Mouse (Mus musculus): ENCODE data around the gene Pigv. TPM values are rescaled to one million over a fixed set of nuclear protein-coding genes. Genes with fewer than 3 reads are reported as not detected.
"Not testable (repeated sequence)": the region's sequence is repeated elsewhere in the genome, so short reads cannot be mapped to it uniquely, and the experiment has no call there.

Gene Pigv
- total RNA-seq, 2 experiments from 2014 or later, result 6.9 to 7.4 TPM

DNA sequence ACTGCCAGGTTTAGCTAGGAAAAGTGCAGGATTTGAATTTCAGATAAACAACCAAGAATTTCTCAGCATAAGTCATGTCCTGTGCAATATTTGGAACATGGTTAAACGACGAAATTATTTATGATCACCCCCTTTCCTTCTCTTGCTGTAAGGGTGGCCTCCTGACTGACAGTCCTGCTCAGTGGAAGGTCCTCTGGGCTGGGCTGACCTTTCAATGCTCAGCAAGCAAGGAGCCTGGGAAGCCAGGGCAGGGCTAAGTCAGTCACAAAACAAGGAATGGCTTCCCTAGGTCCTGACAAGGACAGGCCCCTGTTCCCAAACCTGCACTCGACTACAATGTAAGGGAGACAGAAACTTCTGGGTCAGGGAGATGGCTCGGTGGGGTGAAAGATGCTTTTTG lies 20.5 kb downstream of the Pigv start:
- DNase-seq (ENCODE audit: low spot score in 2 of 2), result no peak
- intact Hi-C loops (cut with DNase I), result no loop called here

DNA sequence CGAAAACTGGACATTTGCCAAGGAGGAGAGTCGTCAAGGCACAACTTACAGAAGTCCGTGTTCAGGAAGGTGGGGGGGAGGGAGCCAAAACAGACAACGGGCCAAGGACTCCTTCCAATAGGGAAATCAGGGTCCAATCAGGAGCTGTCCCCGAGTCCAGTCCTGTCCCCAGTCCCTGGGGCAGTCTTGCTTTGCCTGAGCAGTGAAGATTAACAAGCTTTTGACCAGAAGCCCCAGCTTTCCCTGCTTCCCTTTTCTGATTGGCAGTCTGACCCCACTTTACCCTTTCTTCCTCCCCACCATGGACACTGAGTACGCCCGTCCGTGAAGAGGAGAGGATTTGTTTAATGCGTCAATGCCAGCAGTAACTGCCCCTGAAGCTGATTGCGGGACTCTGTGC lies 21.0 kb downstream of the Pigv start:
- DNase-seq (ENCODE audit: low spot score in 2 of 2), result no peak
- intact Hi-C loops (cut with DNase I), result no loop called here

DNA sequence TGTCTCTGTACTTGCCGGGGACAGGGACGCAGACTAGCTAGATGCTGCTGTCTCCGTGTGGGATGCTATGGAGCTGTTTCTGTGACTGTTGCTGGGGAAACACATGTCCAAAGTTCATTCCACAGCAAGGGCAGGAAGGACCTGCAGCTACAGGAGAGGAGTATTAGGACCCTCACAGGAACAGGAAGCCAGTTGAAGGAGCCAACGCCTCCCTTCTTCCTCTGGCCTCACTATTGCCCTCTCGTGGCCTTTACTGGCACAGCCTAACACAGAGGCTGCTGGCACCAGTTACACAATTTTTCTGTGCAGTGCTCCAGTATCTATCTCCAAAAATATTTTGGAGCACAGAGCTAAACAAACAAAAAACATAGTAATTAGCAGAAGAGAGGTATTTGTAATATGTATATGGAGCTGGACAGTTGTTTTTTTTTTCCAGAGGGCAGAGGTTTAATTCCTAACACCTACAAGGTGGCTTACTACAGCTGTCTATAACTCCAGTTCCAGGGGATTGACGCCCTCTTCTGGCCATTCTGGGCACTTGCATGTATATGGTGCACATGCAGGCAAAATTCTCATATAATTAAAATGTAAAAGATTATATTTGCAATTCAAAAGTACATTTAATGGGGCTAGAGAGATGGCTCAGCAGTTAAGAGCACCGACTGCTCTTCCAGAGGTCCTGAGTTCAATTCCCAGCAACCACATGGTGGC lies 22.3 kb downstream of the Pigv start, which contains the start of gene Zdhhc18:
Zdhhc18 (minus strand) TSS at position 166 of the 711 bp plus-strand sequence.
- intact Hi-C loops (cut with DNase I), result loop anchor here (1.0 kb wide), 1 partner anchor 58 kb away; no protein-coding TSS in a partner anchor
- DNase-seq (ENCODE audit: low spot score in 2 of 2), result peak; percentile 70 to 76

DNA sequence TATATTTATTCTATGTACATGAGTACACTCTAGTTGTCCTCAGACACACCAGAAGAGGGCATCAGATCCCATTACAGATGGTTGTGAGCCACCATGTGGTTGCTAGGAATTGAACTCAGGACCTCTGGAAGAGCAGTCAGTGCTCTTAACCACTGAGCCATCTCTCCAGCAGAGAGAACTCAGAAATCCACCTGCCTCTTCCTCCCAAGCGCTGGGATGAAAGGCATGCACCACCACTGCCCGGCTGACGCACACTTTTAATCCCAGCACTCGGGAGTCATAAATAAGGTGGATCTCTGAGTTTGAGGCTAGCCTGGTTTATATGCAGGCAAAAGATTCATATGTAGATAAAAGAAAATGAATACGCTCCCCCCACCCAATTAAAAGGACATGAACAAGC lies 23.0 kb downstream of the Pigv start:
- intact Hi-C loops (cut with DNase I); DNase-seq (ENCODE audit: low spot score in 2 of 2): not testable (repeated sequence)

DNA sequence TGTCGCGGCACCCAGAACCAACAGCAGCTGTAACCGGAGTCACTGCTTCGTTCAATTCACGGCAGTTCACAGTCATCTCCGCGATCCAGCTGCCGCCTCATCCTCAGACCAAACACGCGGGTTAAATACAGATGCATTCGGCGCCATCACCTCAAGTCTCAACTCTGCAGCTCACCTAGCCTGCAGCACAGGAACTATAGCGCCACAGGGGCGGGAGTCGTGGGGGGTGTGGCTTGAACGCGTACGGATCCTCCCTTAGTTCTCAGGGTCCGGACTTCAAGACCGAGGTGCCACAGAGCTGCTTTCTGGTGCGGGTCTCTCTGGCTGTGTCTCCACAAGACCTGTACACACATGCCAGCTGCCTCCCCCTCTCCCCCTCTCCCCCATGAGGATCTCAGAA lies 26.8 kb downstream of the Pigv start:
- no peak for DNase-seq (ENCODE audit: low spot score in 2 of 2)
- intact Hi-C loops (cut with DNase I), result no loop called here

DNA sequence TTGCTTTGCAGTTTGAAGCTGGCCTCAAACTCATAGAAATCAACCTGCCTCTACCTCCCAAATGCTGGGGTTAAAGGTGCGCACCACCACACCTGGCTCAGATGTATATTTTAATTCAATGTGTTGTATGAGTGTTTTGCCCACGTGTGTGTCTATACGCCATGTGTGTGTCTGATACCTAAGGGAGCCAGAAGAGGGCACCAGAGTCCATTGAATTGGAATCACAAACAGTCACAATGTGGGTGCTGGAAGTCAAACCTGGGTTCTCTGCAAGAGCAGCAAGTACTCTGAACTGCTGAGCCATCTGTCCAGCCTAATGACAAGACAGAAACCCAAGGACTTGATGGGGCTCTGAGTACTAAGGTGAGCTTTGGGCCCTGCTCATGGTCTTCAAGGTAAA lies 27.3 kb downstream of the Pigv start:
- DNase-seq (ENCODE audit: low spot score in 2 of 2), result no peak
- intact Hi-C loops (cut with DNase I), result no loop called here

DNA sequence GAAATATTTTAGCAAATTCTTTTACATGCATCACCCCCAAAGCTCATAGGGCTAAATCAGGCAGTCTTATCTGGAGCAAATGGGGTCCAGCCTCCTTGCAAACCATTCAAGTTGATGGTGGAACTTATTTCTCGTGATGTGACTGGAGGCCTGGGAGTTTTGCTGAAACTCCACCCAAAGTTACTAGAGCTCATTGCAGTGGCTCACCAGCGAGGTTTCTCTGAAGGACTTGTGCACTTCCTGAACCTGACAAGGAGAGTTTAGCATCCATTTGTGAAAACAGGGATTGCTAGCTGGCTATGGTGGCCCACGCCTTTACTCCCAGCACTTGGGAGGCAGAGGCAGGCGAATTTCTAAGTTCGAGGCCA lies 38.4 kb downstream of the Pigv start:
- intact Hi-C loops (cut with DNase I), result no loop called here
- DNase-seq (ENCODE audit: low spot score in 2 of 2), result no peak

DNA sequence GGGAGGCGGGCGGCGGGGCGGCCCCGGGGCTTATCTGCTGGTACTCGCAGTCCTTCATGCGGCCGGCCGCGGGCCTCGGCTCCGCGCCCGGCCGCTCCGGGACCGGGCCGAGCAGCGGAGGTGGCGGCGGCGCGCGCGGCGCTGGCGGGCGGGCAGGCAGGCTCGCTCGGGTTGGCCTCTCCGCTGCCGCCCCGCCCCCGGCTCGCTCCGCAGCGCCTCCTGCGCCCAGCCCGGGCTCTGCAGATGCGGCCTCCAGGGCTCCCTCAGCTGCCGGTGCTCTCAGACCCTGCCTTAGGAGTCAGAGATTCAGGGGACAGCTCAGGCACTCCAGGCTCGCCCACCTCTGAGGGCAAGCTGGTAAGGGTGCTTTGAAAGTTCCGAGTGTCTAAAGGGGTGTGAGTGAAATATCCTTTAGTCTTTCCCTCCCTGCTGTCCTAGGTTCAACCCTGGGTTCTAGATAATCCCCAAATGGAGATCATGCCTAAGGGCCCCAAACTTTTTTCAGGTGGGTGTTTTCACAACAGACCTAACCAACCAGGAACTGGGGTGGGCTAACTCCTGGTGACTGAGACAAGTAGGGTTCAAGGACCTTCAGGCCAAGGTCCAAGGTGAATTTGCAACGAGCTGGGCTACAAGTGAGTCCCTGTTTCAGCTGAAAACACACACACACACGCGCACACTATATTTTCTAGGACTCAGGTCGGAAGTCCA lies 39.0 kb downstream of the Pigv start:
- peak; percentile 85 to 86 for DNase-seq (ENCODE audit: low spot score in 2 of 2)
- intact Hi-C loops (cut with DNase I), result no loop called here

DNA sequence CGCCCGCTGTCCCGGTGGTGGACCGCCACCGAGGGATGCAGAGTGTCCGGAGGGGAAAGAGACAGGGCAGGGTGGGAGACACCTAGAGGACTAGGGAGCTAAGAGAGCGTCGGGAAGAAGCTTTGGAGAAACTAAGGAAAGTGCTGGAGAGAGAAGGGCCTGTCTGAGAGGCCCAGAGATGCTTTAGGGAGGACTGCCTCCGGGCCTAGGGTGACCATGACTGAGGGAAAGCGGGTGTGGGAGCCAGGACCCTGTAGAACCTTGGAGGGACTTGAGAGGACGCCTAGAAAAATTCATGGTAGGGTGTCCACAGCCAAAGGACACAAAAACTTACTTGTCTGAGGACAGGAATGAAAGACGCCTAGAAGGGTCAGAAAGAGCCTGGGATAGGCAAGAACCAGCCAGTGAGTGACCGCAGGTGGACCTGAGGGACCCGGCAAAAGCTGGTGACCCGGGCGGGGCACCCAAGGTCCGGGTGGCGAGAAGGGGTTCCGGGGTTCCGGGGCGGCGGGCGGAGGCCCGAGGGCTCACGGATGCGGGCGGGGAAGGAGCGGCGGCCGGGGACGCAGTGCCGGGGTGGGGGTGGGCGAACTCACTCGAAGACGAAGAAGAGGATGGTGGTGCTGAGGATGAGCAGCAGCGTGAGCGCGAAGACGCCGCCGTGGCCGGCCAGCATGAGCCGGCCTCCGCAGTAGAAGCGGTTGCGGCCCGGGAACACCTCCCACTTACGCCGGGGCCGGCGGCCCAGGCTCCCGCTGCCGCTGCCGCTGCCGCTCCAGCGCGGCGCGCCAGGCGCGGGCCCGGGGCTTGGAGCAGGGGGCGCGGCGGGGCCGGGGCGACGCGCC lies 39.7 kb downstream of the Pigv start:
- peak in 1 of 2 experiments; percentile 32 for DNase-seq (ENCODE audit: low spot score in 2 of 2)
- intact Hi-C loops (cut with DNase I), result no loop called here

DNA sequence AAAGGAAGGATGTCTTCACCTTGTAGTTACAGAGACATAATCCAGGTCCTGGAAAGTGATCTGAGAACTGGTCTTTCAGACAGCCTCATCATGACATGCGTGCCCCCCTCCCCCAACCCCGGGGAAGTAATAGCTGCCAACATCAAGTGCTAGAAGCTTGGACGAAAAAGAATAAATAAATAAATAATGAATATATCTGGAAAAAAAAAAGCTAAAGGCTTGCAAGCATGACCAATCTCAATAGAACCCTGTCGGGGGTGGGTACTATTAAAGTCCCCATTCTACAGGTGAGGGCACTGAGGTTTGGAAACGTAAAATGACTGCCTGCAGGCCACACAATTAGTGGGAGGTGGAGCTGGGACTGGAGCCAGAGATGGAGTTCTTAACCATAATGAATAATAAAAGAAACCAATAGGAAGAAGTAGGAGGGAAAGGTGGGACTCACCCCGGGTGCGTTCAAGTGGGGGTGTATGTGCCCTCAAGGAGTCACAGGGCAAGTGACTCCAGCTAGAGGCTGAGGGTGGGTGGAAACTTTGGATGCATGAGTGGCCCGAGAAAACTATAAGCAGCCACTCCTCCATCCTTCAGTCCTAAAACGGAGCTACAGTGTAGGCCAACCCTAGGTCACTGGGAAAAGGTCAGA lies 40.6 kb downstream of the Pigv start:
- intact Hi-C loops (cut with DNase I), result no loop called here
- no peak for DNase-seq (ENCODE audit: low spot score in 2 of 2)

DNA sequence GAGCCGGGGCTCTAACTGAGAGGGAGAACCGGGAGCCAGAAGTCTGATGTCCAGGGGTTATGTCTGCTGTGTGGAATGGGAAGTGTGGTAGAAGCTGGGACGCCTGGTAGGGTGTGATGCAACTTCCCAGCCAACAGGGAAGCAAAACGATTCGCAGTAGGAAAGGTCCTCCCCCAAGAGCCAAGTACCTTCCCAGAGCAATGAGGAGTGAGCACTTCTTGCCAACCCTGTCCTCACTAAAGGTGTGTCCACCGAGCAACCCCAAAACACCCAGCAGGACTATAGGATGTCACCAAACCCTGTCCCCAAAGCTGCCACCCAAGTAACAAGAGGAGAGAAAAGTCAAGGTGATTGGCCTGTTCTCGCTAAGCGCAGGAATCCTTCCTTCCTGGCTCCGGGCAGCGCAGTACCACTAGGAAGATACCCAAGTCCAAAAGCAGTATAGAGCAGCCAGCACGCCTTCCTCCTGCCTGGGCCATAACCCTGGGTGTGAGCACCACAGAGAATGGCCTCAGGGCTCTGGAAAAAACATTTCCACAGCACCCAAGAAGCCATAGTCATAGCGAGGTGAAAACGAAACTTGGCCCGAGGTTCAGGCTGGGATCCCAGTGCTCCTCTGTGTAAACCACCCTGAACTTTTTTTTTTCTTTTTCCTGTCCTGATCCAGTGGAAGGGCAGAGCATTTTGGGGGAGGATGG lies 41.2 kb downstream of the Pigv start:
- no peak for DNase-seq (ENCODE audit: low spot score in 2 of 2)
- intact Hi-C loops (cut with DNase I), result no loop called here

DNA sequence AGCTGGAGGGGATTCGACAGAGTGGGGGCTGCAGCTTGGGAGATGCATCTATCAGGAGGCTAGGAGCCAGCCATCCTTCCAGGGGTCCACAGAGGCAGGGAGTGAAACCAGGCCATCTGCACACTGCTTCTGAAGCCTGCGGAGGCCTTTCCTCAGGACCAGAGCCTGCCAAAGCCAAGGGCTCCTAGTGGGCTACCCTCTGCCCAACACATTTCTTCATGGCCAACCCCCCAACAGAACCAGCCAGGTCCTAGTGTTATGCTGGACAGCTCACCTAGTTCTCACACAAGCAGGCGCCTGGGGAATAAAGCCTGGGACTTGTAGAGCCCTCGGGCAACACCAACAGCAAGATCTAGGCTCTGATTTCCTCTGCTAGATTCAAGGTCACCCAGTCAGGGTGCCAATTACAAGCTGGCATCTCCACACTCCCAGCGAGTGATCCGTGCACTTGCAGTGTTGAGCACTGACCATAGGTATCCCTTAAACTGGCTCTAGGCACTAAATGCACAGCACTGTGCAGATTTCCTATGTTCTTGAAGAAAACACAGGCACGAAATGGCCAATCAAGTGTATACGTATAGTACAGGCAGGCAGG lies 42.0 kb downstream of the Pigv start:
- intact Hi-C loops (cut with DNase I), result no loop called here
- DNase-seq (ENCODE audit: low spot score in 2 of 2), result no peak

DNA sequence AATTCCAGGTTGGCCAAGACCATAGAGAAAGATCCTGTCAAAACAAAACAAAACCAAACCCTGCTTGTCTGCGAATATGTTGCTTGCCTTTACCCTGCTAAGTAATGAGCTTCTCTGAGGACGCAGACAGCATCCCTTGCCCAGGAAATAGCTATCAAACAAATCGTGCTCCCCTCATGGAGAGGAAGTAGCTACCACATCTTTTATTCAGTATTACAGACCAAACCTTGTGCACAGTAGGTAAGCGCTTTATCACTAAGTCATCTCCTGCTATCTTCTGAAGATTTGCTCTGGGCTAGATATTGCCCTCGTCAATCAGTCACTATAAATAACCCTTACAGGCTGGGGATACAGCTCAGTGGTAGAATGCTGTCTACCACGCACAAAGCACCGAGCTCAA lies 43.3 kb downstream of the Pigv start:
- intact Hi-C loops (cut with DNase I), result no loop called here
- DNase-seq (ENCODE audit: low spot score in 2 of 2), result no peak

DNA sequence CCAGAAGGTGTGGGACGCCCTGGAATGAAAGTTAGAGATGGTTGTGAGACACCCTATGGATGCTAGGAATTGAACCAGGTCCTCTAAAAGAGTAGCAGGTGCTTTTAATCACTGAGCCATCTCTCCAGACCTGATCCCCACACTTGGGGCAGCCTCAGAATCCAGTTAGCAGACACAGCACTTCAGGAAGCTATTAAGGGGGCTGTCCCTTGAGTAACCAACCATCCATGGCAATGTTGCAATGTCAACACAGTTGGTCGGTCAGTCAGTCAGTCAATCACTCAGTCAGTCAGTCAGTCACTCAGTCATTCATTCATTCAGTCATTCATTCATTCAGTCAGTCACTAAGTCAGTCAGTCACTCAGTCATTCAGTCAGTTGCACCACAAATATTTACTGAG lies 43.9 kb downstream of the Pigv start:
- DNase-seq (ENCODE audit: low spot score in 2 of 2), result no peak
- intact Hi-C loops (cut with DNase I), result no loop called here

DNA sequence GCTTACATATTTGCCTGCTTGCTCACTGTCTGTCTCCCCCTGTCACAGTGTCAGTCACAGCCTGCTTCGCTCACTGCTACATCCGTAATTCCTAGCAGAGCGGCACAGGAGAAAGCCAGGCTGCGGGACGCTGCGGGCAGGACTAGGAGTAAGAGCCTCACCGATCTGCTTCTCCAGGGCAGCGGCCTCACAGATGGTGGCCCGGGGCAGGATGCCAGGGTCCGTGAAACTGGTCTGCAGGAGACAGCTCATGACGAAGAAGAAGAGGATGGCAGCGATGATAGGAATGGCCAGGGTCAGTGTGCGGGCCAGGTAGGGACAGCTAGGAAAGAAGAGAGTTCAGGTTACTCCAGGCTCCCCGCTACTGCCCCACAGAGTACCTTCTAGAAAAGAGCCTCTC lies 45.4 kb downstream of the Pigv start:
- DNase-seq (ENCODE audit: low spot score in 2 of 2), result no peak

DNA sequence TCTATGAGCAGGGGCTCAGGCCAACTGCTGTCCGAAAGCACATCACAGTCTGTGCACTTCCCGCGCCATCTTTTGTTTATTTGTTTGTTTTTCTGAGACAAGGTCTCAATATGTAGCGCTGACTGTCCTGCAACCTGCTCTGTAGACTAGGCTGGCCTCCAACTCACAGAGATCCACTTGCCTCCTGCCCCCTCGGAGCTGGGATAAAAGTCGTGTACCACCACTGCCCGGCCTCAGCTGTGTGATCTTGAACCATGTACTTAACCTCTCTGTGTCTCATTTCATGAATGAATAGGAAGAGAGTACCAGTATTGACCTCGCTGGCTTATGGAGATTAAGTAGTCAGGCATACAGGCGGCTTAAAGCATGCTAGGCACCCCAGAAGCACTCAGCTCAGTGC lies 45.8 kb downstream of the Pigv start:
- DNase-seq (ENCODE audit: low spot score in 2 of 2), result no peak
- intact Hi-C loops (cut with DNase I), result no loop called here

More for the DNA sequence above, 45.4 kb downstream of the Pigv start:
- intact Hi-C loops (cut with DNase I), result no loop called here

DNA sequence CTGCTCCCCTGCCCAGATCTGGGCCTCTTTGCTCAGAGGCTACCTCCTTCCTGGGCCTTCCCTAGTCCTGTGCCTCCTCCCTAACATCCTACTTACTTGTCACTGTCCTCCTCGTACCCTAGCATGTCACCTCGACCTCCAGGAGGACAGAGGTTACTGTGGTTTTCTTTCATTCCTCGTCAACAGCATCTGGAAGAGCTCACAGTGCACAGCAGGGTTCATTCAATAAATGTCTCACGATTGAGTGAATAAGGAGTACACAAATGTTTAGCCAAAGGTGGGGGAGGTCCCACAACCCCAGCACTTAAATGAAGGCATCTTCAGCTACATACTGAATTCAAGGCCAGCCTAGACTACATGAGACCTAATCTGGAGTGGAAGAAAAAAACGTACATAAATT lies 46.2 kb downstream of the Pigv start:
- DNase-seq (ENCODE audit: low spot score in 2 of 2), result no peak
- intact Hi-C loops (cut with DNase I), result no loop called here

DNA sequence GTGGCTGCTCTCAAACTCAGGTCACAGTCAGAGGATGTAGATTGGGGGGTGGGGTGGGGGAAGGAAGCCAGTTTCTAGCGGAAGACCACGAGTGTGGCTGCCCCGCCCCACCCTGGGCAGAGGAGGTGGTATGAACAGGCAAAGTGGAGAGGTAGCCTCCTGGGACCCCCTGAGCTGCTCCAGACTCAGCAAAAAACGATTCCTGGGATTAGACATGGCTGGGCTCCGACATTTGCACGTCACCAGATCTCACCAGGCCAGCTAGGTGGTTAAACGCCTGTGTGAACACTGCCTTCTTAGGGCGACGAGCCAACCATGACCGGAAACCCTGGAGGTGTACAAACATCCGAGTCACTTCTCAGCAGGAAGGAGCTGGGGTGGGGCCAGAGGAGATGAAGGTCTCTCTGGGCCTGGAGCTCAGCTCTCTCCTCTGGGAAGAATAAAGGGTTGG lies 46.8 kb downstream of the Pigv start:
- DNase-seq (ENCODE audit: low spot score in 2 of 2), result no peak
- intact Hi-C loops (cut with DNase I), result no loop called here

DNA sequence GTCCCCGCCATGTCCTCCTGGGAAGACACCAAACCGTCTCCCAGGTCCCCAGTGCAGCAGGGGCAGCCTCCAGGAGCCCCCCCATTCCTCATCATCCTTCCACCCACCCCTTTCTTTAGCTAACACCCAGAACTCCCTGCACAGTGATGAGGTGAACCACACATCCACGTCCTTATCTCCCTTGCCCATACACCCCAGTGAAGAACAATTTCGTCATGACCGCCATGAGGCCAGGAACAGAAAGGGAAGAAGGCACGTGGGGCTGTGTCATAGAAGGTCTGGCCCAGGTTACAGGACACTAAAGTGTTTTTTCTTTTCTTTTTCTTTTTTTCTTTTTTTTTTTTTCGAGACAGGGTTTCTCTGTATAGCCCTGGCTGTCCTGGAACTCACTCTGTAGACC lies 47.6 kb downstream of the Pigv start:
- intact Hi-C loops (cut with DNase I), result no loop called here
- no peak for DNase-seq (ENCODE audit: low spot score in 2 of 2)
